Mouse (Mus musculus) hindbrain, embryonic 14.5 days (tissue): Measurements from ENCODE around the gene Sfrp2. TPM values are rescaled to one million over a fixed set of nuclear protein-coding genes. Genes with fewer than 3 reads are reported as not detected.

Experiments
- ATAC-seq: fragments of 200-750 bp; cut with Nextera tagmentation; 2 replicates; pipeline ENCODE4 v1.8.0; 2017; ENCODE audit warnings: moderate number of reproducible peaks, mild to moderate bottlenecking, moderate TSS enrichment, moderate library complexity; ENCODE audit not compliant: low FRiP score
- DNase-seq: peaks from one replicate; pipeline ENCODE4 v3.0.0-alpha.2; 2015; ENCODE audit warnings: low spot score
- H3K27ac ChIP-seq: fragments of 300-500 bp; sonication (generic); 2 replicates; pipeline ENCODE4 v1.5.1; 2014; ENCODE audit warnings: mild to moderate bottlenecking, moderate library complexity
- H3K27me3 ChIP-seq: fragments of 300-500 bp; sonication (generic); 2 replicates; pipeline ENCODE4 v1.6.1; 2014; ENCODE audit warnings: mild to moderate bottlenecking, low read length, mixed read lengths; ENCODE audit not compliant: control insufficient read depth, insufficient read depth
- H3K36me3 ChIP-seq: fragments of 300-500 bp; sonication (generic); replicated peaks from 2 replicates; pipeline ENCODE4 v1.6.1; 2014; ENCODE audit not compliant: control insufficient read depth, insufficient read depth
- H3K4me1 ChIP-seq: fragments of 300-500 bp; sonication (generic); replicated peaks from 2 replicates; pipeline ENCODE4 v1.6.1; 2014; ENCODE audit warnings: antibody characterized with exemption, low read length, mixed read lengths; ENCODE audit not compliant: control insufficient read depth, insufficient read depth
- H3K4me2 ChIP-seq: fragments of 300-500 bp; sonication (generic); replicated peaks from 2 replicates; pipeline ENCODE4 v1.6.1; 2014; ENCODE audit warnings: mild to moderate bottlenecking, moderate library complexity
- H3K4me3 ChIP-seq: fragments of 300-500 bp; sonication (generic); replicated peaks from 2 replicates; pipeline ENCODE4 v1.5.1; 2014; ENCODE audit warnings: mild to moderate bottlenecking, low read length
- H3K9ac ChIP-seq: fragments of 300-500 bp; sonication (generic); 2 replicates; pipeline ENCODE4 v1.6.1; 2014
- H3K9me3 ChIP-seq: fragments of 300-500 bp; sonication (generic); 2 replicates; pipeline ENCODE4 v1.6.1; 2016; ENCODE audit warnings: low read length; ENCODE audit not compliant: control insufficient read depth
- WGBS: fragments of 180-500 bp; shearing (Covaris S2); extraction: QIAGEN DNeasy Blood & Tissue Kit; methylation state at CpG from one replicate; pipeline ENCODE4 v1.1.7; 2014; 5-methylcytosine and 5-hydroxymethylcytosine counted together
- polyA plus RNA-seq: library from polyadenylated mRNA; unstranded; fragments of >200 nt; fragmentation: Nextera tagmentation; extraction: Ambion mirVana; gene quantifications from 2 replicates; pipeline ENCODE4 v1.2.1, GENCODE M21; 2014

The Sfrp2 gene
- 54.8 and 76.0 TPM in 2 replicates for polyA plus RNA-seq

- peak; percentile 81 for ATAC-seq
- H3K27me3 ChIP-seq, result no peaks in the 10 kb centered on the region; the same call in 1 of the 2 replicates
- peak within 1 kb of the TSS; percentile 67 for H3K9ac ChIP-seq
- H3K4me3 ChIP-seq, result peak within 1 kb of the TSS; percentile 61
- no peaks in the 10 kb centered on the region for H3K9me3 ChIP-seq
- WGBS, result under 1% methylated on average over 81 of the region's 82 CpGs
- H3K4me1 ChIP-seq, result peaks cover 27% of the 10 kb centered on the region
- H3K36me3 ChIP-seq, result no peaks in the 10 kb centered on the region
- H3K4me2 ChIP-seq, result peak within 1 kb of the TSS; percentile 93
- H3K27ac ChIP-seq, result peak within 1 kb of the TSS; percentile 66; the same call in 1 of the 2 replicates
- peak; percentile 68 for DNase-seq
Observed at GRCm38 (mm10) chr3:83765871-83766725, at the start of gene Sfrp2. Gene Sfrp2, plus strand, starts transcription at chr3:83766321.

DNA sequence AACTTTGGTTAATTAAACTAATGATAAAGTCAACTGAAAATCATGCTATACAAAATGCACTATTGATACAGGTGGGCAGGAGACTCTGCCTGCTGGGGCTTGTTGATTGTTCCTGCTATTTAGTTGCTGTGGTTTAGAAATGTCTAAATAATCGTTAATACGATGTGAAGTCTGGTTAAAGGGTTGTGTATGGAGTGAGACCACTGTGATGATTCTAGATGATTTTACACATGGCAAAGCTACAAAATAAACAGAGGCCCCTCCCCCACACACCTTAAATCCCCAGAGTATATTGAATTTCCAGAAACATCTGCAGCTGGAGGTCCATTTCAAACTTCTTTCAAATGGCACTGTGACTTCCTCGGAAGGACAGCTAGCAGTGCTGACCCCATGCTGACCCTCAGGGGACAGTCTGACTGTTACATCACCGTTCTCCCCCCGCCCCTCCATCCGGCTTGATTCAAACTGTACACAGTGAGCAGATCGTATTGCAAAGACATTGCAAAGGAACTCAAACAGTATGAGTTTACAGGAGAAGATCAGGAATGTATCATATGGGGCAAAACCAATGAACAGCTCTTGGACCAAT, 48.4 kb upstream of the Sfrp2 start:
- H3K4me3 ChIP-seq, result no peak overlapping the region
- 65% methylated on average over 7 of the region's 7 CpGs for WGBS
- H3K36me3 ChIP-seq, result no peaks in the 10 kb centered on the region
- ATAC-seq (no peak), DNase-seq (no peak)
- H3K9me3 ChIP-seq, result no peaks in the 10 kb centered on the region
- H3K4me2 ChIP-seq, result no peak overlapping the region
- H3K4me1 ChIP-seq, result no peaks in the 10 kb centered on the region
- H3K27ac ChIP-seq, result no peak overlapping the region
- H3K9ac ChIP-seq, result no peak overlapping the region
- H3K27me3 ChIP-seq, result no peaks in the 10 kb centered on the region

DNA sequence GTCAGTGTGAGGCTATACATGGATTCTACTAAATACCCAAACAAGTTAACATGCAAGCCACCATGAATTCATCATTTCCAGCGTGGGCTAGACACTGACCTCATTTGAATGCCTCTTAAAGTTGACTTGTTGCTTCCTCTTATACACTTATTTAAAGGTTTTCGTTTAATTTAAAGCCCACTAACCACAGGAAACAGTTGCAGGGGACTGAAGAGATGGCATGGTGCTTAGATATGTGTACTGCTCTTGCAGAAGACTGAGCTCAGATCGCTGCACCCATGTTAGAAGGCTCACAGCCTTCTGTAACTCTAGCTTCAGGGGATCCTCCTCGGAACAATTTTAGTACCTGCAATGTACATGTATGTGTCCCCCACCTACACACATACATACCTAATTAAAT, 47.5 kb upstream of the Sfrp2 start:
- ATAC-seq (no peak), DNase-seq (no peak)
- Histone ChIP-seq H3K4me3 (no peak overlapping the region), H3K27ac (no peak overlapping the region), H3K4me1 (no peaks in the 10 kb centered on the region), H3K36me3 (no peaks in the 10 kb centered on the region), H3K27me3 (no peaks in the 10 kb centered on the region), H3K9ac (no peak overlapping the region), H3K4me2 (no peak overlapping the region), H3K9me3 (no peaks in the 10 kb centered on the region)
- 80% methylated on average over 4 of the region's 4 CpGs for WGBS

GRCm38 (mm10) chr3:83728223-83728622, 37.9 kb upstream of the Sfrp2 start:
- DNase-seq (no peak), ATAC-seq (no peak)
- H3K36me3 ChIP-seq, result no peaks in the 10 kb centered on the region
- no peak overlapping the region for H3K9ac ChIP-seq
- WGBS, result 88% methylated on average over 3 of the region's 3 CpGs
- H3K9me3 ChIP-seq, result no peaks in the 10 kb centered on the region
- no peak overlapping the region for H3K4me2 ChIP-seq
- no peak overlapping the region for H3K27ac ChIP-seq
- no peaks in the 10 kb centered on the region for H3K4me1 ChIP-seq
- no peaks in the 10 kb centered on the region for H3K27me3 ChIP-seq
- no peak overlapping the region for H3K4me3 ChIP-seq

GRCm38 (mm10) chr3:83728675-83729390, 37.3 kb upstream of the Sfrp2 start:
- Histone ChIP-seq H3K9ac (no peak overlapping the region), H3K4me2 (no peak overlapping the region), H3K36me3 (no peaks in the 10 kb centered on the region), H3K4me3 (no peak overlapping the region), H3K27ac (no peak overlapping the region), H3K27me3 (no peaks in the 10 kb centered on the region), H3K4me1 (no peaks in the 10 kb centered on the region), H3K9me3 (no peaks in the 10 kb centered on the region)
- DNase-seq (no peak), ATAC-seq (no peak)
- WGBS, result 83% methylated on average over 9 of the region's 9 CpGs

GRCm38 (mm10) chr3:83733985-83734384, 32.1 kb upstream of the Sfrp2 start:
- H3K4me2 ChIP-seq, result no peak overlapping the region
- no peaks in the 10 kb centered on the region for H3K27me3 ChIP-seq
- no peaks in the 10 kb centered on the region for H3K36me3 ChIP-seq
- ATAC-seq (no peak), DNase-seq (no peak)
- no peak overlapping the region for H3K9ac ChIP-seq
- no peaks in the 10 kb centered on the region for H3K4me1 ChIP-seq
- no peak overlapping the region for H3K4me3 ChIP-seq
- H3K9me3 ChIP-seq, result no peaks in the 10 kb centered on the region
- no peak overlapping the region for H3K27ac ChIP-seq
- WGBS, result 91% methylated on average over 8 of the region's 8 CpGs

DNA sequence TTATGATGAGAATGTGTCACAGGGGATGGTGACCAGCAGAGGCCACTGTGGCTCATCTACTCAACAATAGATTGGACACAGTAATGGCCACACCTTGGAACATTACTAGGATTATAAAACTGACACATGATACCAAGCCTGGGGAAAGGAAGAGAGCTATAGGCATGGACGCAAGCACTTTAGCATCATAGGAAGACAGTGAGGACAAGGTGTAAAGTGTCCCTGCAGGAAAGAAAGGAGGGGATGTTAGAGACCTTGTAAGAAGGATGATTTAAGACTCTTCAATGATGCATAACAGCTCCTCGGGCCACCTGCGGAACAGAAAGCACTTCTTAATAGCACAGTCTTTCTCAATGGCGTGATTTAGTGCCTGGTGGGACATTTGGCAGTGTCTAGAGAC, 29.1 kb upstream of the Sfrp2 start:
- ATAC-seq (no peak), DNase-seq (no peak)
- WGBS, result 92% methylated on average over 4 of the region's 4 CpGs
- H3K27ac ChIP-seq, result no peak overlapping the region
- no peaks in the 10 kb centered on the region for H3K4me1 ChIP-seq
- H3K9ac ChIP-seq, result no peak overlapping the region
- H3K36me3 ChIP-seq, result no peaks in the 10 kb centered on the region
- no peak overlapping the region for H3K4me2 ChIP-seq
- H3K4me3 ChIP-seq, result no peak overlapping the region
- no peaks in the 10 kb centered on the region for H3K27me3 ChIP-seq
- H3K9me3 ChIP-seq, result no peaks in the 10 kb centered on the region

DNA sequence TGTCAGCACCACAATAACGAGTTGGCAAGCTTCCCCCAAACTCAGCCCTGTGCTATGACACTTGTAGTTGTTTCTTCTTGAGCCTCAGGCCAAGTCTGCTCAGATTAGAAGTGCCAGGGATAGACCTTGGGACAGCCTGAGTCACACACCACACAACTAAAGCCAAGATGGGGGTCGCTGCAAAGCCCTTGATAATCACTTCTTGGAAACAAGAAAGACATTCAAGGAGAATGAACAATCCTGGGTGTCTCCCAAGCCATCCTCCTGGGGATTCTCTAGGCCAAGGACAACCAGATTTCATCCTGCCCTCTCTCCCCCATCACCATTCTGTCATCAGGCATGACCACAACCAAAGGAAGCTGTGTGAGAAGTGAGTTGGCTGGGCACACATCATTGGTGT, 25.9 kb upstream of the Sfrp2 start:
- DNase-seq, result no peak
- no peak for ATAC-seq
- Histone ChIP-seq H3K4me2 (no peak overlapping the region), H3K27me3 (no peaks in the 10 kb centered on the region), H3K36me3 (no peaks in the 10 kb centered on the region), H3K9me3 (no peaks in the 10 kb centered on the region), H3K4me3 (no peak overlapping the region), H3K9ac (no peak overlapping the region), H3K27ac (no peak overlapping the region), H3K4me1 (no peaks in the 10 kb centered on the region)
- 78% methylated on average over 2 of the region's 2 CpGs for WGBS

GRCm38 (mm10) chr3:83747276-83747675, 18.8 kb upstream of the Sfrp2 start:
- ATAC-seq (no peak), DNase-seq (no peak)
- Histone ChIP-seq H3K9ac (no peak overlapping the region), H3K9me3 (no peaks in the 10 kb centered on the region), H3K4me3 (no peak overlapping the region), H3K27me3 (no peaks in the 10 kb centered on the region), H3K27ac (no peak overlapping the region), H3K36me3 (no peaks in the 10 kb centered on the region), H3K4me1 (no peaks in the 10 kb centered on the region), H3K4me2 (no peak overlapping the region)
- 94% methylated on average over 4 of the region's 4 CpGs for WGBS
